Mouse (Mus musculus) urinary bladder, postnatal 36 days (tissue): ENCODE data around the gene Gpr6.

Source experiments
- DNase-seq, 2 experiments: peaks; one replicate each; pipeline ENCODE4 v3.0.0; 2022; ENCODE audit warnings: low spot score in 2 of 2, mixed read lengths in 1 of 2

The Gpr6 gene

GRCm38 (mm10) chr10:41072116-41072515 is at the start of gene Gpr6:
Gene Gpr6, minus strand, starts transcription at chr10:41072285.
- no peak for DNase-seq

- DNase-seq, result no peak
Measured at GRCm38 (mm10) chr10:41100060-41100459, 28.0 kb upstream of the Gpr6 start.

- DNase-seq, result no peak
Measured at GRCm38 (mm10) chr10:41098137-41098536, 26.1 kb upstream of the Gpr6 start.

GRCm38 (mm10) chr10:41088852-41089251 is 16.8 kb upstream of the Gpr6 start:
- DNase-seq, result no peak

- no peak for DNase-seq
Measured at GRCm38 (mm10) chr10:41071696-41072095, 389 bp downstream of the Gpr6 start.

- no peak for DNase-seq
Measured at GRCm38 (mm10) chr10:41070693-41071651, 1.1 kb downstream of the Gpr6 start.

- DNase-seq, result no peak
Measured at GRCm38 (mm10) chr10:41060250-41060831, 11.7 kb downstream of the Gpr6 start.

GRCm38 (mm10) chr10:41055581-41055980 is 16.5 kb downstream of the Gpr6 start:
- no peak for DNase-seq

- no peak for DNase-seq
Measured at GRCm38 (mm10) chr10:41054005-41054404, 18.1 kb downstream of the Gpr6 start.

- no peak for DNase-seq
Measured at GRCm38 (mm10) chr10:41042272-41042671, 29.8 kb downstream of the Gpr6 start.

- no peak for DNase-seq
Measured at GRCm38 (mm10) chr10:41041478-41041877, 30.6 kb downstream of the Gpr6 start.

GRCm38 (mm10) chr10:41040530-41041085 is 31.5 kb downstream of the Gpr6 start:
- no peak for DNase-seq

- no peak for DNase-seq
Measured at GRCm38 (mm10) chr10:41038476-41038875, 33.6 kb downstream of the Gpr6 start.

- peak in 1 of 2 experiments; percentile 25 for DNase-seq
Measured at GRCm38 (mm10) chr10:41037722-41038121, 34.4 kb downstream of the Gpr6 start.

GRCm38 (mm10) chr10:41032811-41033210 is 39.3 kb downstream of the Gpr6 start:
- DNase-seq, result no peak

- DNase-seq, result no peak
Measured at GRCm38 (mm10) chr10:41024860-41025259, 47.2 kb downstream of the Gpr6 start.

- DNase-seq, result no peak
Measured at GRCm38 (mm10) chr10:41024406-41024805, 47.7 kb downstream of the Gpr6 start.

GRCm38 (mm10) chr10:41022226-41022625 is 49.9 kb downstream of the Gpr6 start:
- DNase-seq, result no peak
